Mouse (Mus musculus) midbrain, embryonic 10.5 days (tissue): ENCODE results near the gene Jtb. TPM values are rescaled to one million over a fixed set of nuclear protein-coding genes. Genes with fewer than 3 reads are reported as not detected.
A peak's percentile ranks its signal among the peaks of the same experiment; 100 is the strongest.

Source experiments
- DNase-seq: peaks from one replicate; pipeline ENCODE4 v3.0.0-alpha.2; 2017; ENCODE audit warnings: low spot score
- H3K27ac ChIP-seq: fragments of 300-500 bp; sonication (generic); replicated peaks from 2 replicates; pipeline ENCODE4 v1.5.1; 2016; ENCODE audit warnings: mild to moderate bottlenecking
- H3K27me3 ChIP-seq: fragments of 300-500 bp; sonication (generic); 2 replicates; pipeline ENCODE4 v1.6.1; 2016; ENCODE audit warnings: low read depth, mild to moderate bottlenecking; ENCODE audit not compliant: poor library complexity, severe bottlenecking
- H3K36me3 ChIP-seq: fragments of 300-500 bp; sonication (generic); 2 replicates; pipeline ENCODE4 v1.6.1; 2016; ENCODE audit warnings: mild to moderate bottlenecking, moderate library complexity
- H3K4me1 ChIP-seq: fragments of 300-500 bp; sonication (generic); 2 replicates; pipeline ENCODE4 v1.6.1; 2016
- H3K4me3 ChIP-seq: fragments of 300-500 bp; sonication (generic); 2 replicates; pipeline ENCODE4 v1.5.1; 2016; ENCODE audit warnings: mild to moderate bottlenecking, moderate library complexity
- H3K9me3 ChIP-seq: fragments of 300-500 bp; sonication (generic); replicated peaks from 2 replicates; pipeline ENCODE4 v1.6.1; 2016; ENCODE audit warnings: mild to moderate bottlenecking
- WGBS: fragments of 180-500 bp; shearing (Covaris S2); methylation state at CpG from one replicate; pipeline ENCODE4 v1.1.7; 2016; 5-methylcytosine and 5-hydroxymethylcytosine counted together
- polyA plus RNA-seq: library from polyadenylated mRNA; unstranded; fragments of >200 nt; fragmentation: Nextera tagmentation; extraction: Ambion mirVana; gene quantifications from 2 replicates; pipeline ENCODE4 v1.2.1, GENCODE M21; 2016

Gene Jtb
- 93.6 and 96.3 TPM in 2 replicates for polyA plus RNA-seq

- H3K4me1 ChIP-seq: peaks cover 21% of the 10 kb centered on the region
- 1% methylated on average over 61 of the region's 61 CpGs for WGBS
- peak; percentile 94 for DNase-seq
- H3K36me3 ChIP-seq: peaks cover 39% of the 10 kb centered on the region
- H3K9me3 ChIP-seq: no peaks in the 10 kb centered on the region
- peak within 1 kb of the TSS; percentile 90 for H3K27ac ChIP-seq
- peak within 1 kb of the TSS; percentile 70 for H3K4me3 ChIP-seq
- H3K27me3 ChIP-seq: no peaks in the 10 kb centered on the region
These were observed at the start of gene Jtb for GRCm38 (mm10) chr3:90231507-90232333. Jtb (plus strand) TSS chr3:90231597.

- Histone ChIP-seq H3K4me3 (no peak overlapping the region), H3K27me3 (no peaks in the 10 kb centered on the region), H3K4me1 (no peaks in the 10 kb centered on the region), H3K36me3 (no peaks in the 10 kb centered on the region), H3K27ac (no peak overlapping the region), H3K9me3 (no peaks in the 10 kb centered on the region)
- 83% methylated on average over 3 of the region's 3 CpGs for WGBS
- no peak for DNase-seq
These were observed 47.8 kb upstream of the Jtb start for GRCm38 (mm10) chr3:90183581-90183980.

GRCm38 (mm10) chr3:90190859-90191510 is 40.4 kb upstream of the Jtb start:
- H3K4me1 ChIP-seq: no peaks in the 10 kb centered on the region
- no peak overlapping the region for H3K27ac ChIP-seq
- no peaks in the 10 kb centered on the region for H3K9me3 ChIP-seq
- DNase-seq: no peak
- 88% methylated on average over 11 of the region's 11 CpGs for whole genome bisulfite sequencing
- no peaks in the 10 kb centered on the region for H3K36me3 ChIP-seq
- H3K4me3 ChIP-seq: no peak overlapping the region
- H3K27me3 ChIP-seq: no peaks in the 10 kb centered on the region

- Histone ChIP-seq H3K4me3 (no peak overlapping the region), H3K36me3 (no peaks in the 10 kb centered on the region), H3K9me3 (no peaks in the 10 kb centered on the region), H3K4me1 (no peaks in the 10 kb centered on the region), H3K27me3 (no peaks in the 10 kb centered on the region), H3K27ac (no peak overlapping the region)
- WGBS: 78% methylated on average over 4 of the region's 4 CpGs
- DNase-seq: no peak
These were observed 36.6 kb upstream of the Jtb start for GRCm38 (mm10) chr3:90194759-90195158.

GRCm38 (mm10) chr3:90195644-90196043 is 35.8 kb upstream of the Jtb start:
- Histone ChIP-seq H3K27me3 (no peaks in the 10 kb centered on the region), H3K27ac (no peak overlapping the region), H3K4me1 (no peaks in the 10 kb centered on the region), H3K4me3 (no peak overlapping the region), H3K36me3 (no peaks in the 10 kb centered on the region), H3K9me3 (no peaks in the 10 kb centered on the region)
- DNase-seq: no peak
- WGBS: 72% methylated on average over 1 of the region's 1 CpGs

- Histone ChIP-seq H3K9me3 (no peaks in the 10 kb centered on the region), H3K27ac (no peak overlapping the region), H3K4me1 (no peaks in the 10 kb centered on the region), H3K36me3 (no peaks in the 10 kb centered on the region), H3K27me3 (no peaks in the 10 kb centered on the region), H3K4me3 (no peak overlapping the region)
- DNase-seq: no peak
- WGBS: 90% methylated on average over 1 of the region's 1 CpGs
These were observed 33.8 kb upstream of the Jtb start for GRCm38 (mm10) chr3:90197548-90197947.

- WGBS: 89% methylated on average over 1 of the region's 1 CpGs
- H3K4me1 ChIP-seq: no peaks in the 10 kb centered on the region
- DNase-seq: no peak
These were observed 28.5 kb upstream of the Jtb start for GRCm38 (mm10) chr3:90202884-90203283.

GRCm38 (mm10) chr3:90203619-90204018 is 27.8 kb upstream of the Jtb start:
- 82% methylated on average over 5 of the region's 5 CpGs for WGBS
- no peaks in the 10 kb centered on the region for H3K4me1 ChIP-seq
- no peak overlapping the region for H3K27ac ChIP-seq
- H3K4me3 ChIP-seq: no peak overlapping the region
- no peaks in the 10 kb centered on the region for H3K9me3 ChIP-seq
- H3K27me3 ChIP-seq: no peaks in the 10 kb centered on the region
- no peak for DNase-seq
- peaks cover 32% of the 10 kb centered on the region for H3K36me3 ChIP-seq

More at GRCm38 (mm10) chr3:90202884-90203283, 28.5 kb upstream of the Jtb start:
- peaks cover 25% of the 10 kb centered on the region for H3K36me3 ChIP-seq
- no peaks in the 10 kb centered on the region for H3K9me3 ChIP-seq
- no peaks in the 10 kb centered on the region for H3K27me3 ChIP-seq
- no peak overlapping the region for H3K27ac ChIP-seq
- H3K4me3 ChIP-seq: no peak overlapping the region

GRCm38 (mm10) chr3:90204582-90204981 is 26.8 kb upstream of the Jtb start:
- H3K4me1 ChIP-seq: no peaks in the 10 kb centered on the region
- no peak for DNase-seq
- WGBS: 95% methylated on average over 2 of the region's 2 CpGs
- no peak overlapping the region for H3K27ac ChIP-seq
- H3K9me3 ChIP-seq: no peaks in the 10 kb centered on the region
- no peak overlapping the region for H3K4me3 ChIP-seq
- H3K36me3 ChIP-seq: peaks cover 42% of the 10 kb centered on the region
- H3K27me3 ChIP-seq: no peaks in the 10 kb centered on the region

- 85% methylated on average over 2 of the region's 2 CpGs for WGBS
- Histone ChIP-seq H3K27ac (no peak overlapping the region), H3K36me3 (peaks cover 74% of the 10 kb centered on the region), H3K4me1 (peaks cover 23% of the 10 kb centered on the region), H3K27me3 (no peaks in the 10 kb centered on the region), H3K9me3 (no peaks in the 10 kb centered on the region), H3K4me3 (no peak overlapping the region)
- DNase-seq: no peak
These were observed 22.7 kb upstream of the Jtb start for GRCm38 (mm10) chr3:90208662-90209061.

- H3K9me3 ChIP-seq: no peaks in the 10 kb centered on the region
- H3K36me3 ChIP-seq: peaks cover 72% of the 10 kb centered on the region
- no peak overlapping the region for H3K4me3 ChIP-seq
- no peak for DNase-seq
- H3K4me1 ChIP-seq: peaks cover 30% of the 10 kb centered on the region
- H3K27me3 ChIP-seq: no peaks in the 10 kb centered on the region
- H3K27ac ChIP-seq: no peak overlapping the region
- WGBS: 94% methylated on average over 5 of the region's 5 CpGs
These were observed 21.4 kb upstream of the Jtb start for GRCm38 (mm10) chr3:90209908-90210566.

GRCm38 (mm10) chr3:90211475-90212398 is 19.7 kb upstream of the Jtb start:
- peaks cover 58% of the 10 kb centered on the region for H3K36me3 ChIP-seq
- no peak for DNase-seq
- peaks cover 30% of the 10 kb centered on the region for H3K4me1 ChIP-seq
- no peaks in the 10 kb centered on the region for H3K9me3 ChIP-seq
- H3K4me3 ChIP-seq: peak overlapping the region; percentile 85
- H3K27ac ChIP-seq: no peak overlapping the region
- WGBS: 91% methylated on average over 13 of the region's 13 CpGs
- no peaks in the 10 kb centered on the region for H3K27me3 ChIP-seq
